Mouse (Mus musculus) CH12.LX (cell line): ENCODE data around the gene Gm10799. TPM values are rescaled to one million over a fixed set of nuclear protein-coding genes. Genes with fewer than 3 reads are reported as not detected.

ENCODE experiments used
- DNase-seq: peaks from one replicate; pipeline ENCODE4 v3.0.0-alpha.2; 2013; ENCODE audit errors: extremely low read depth
- H3K27ac ChIP-seq: 2 replicates; pipeline ENCODE4 v1.5.1; 2012; ENCODE audit warnings: low read depth, mild to moderate bottlenecking, control low read depth, moderate library complexity; ENCODE audit not compliant: insufficient read depth
- H3K27me3 ChIP-seq: replicated peaks from 2 replicates; pipeline ENCODE3; 2012; ENCODE audit warnings: inconsistent platforms
- H3K36me3 ChIP-seq, 2 experiments: replicated peaks in 1 of 2; 2 replicates each; pipeline versions ENCODE3 to v1.6.1; 2012; ENCODE audit warnings: inconsistent platforms in 1 of 2, low read length in 1 of 2, mild to moderate bottlenecking in 1 of 2, mixed read lengths in 1 of 2, moderate library complexity in 1 of 2; ENCODE audit not compliant: control insufficient read depth in 1 of 2, insufficient read depth in 1 of 2
- H3K4me1 ChIP-seq, 2 experiments: 2 replicates each; pipeline ENCODE4 v1.6.1; 2012; ENCODE audit warnings: inconsistent platforms in 1 of 2, moderate library complexity in 1 of 2; ENCODE audit not compliant: insufficient read depth in 2 of 2, control insufficient read depth in 1 of 2
- H3K4me2 ChIP-seq: 2 replicates; pipeline ENCODE4 v1.6.1; 2012; ENCODE audit warnings: low read depth, mild to moderate bottlenecking, control low read depth; ENCODE audit not compliant: poor library complexity, insufficient read depth, severe bottlenecking
- H3K4me3 ChIP-seq, 3 experiments: fragments of 150-350 bp in 1 of 3; sonication (generic) in 1 of 3; replicated peaks in 1 of 3; 2 replicates each; pipeline versions ENCODE3 to v1.5.1; 2011 to 2012; ENCODE audit warnings: low read depth in 2 of 3, low read length in 2 of 3, mild to moderate bottlenecking in 2 of 3, moderate library complexity in 2 of 3, control low read depth in 1 of 3, improper control_type of control experiment in 1 of 3, inconsistent platforms in 1 of 3, mixed read lengths in 1 of 3; ENCODE audit not compliant: poor library complexity in 1 of 3
- H3K79me2 ChIP-seq: replicated peaks from 2 replicates; pipeline ENCODE4 v1.6.1; 2012; ENCODE audit warnings: mild to moderate bottlenecking, moderate library complexity; ENCODE audit not compliant: control insufficient read depth, poor library complexity, insufficient read depth, severe bottlenecking; ENCODE audit errors: extremely low read depth
- H3K9ac ChIP-seq: 2 replicates; pipeline ENCODE4 v1.6.1; 2012; ENCODE audit warnings: low read depth, mild to moderate bottlenecking, control low read depth, moderate library complexity; ENCODE audit not compliant: insufficient read depth
- H3K9me3 ChIP-seq: replicated peaks from 2 replicates; pipeline ENCODE3; 2012; ENCODE audit warnings: low read length, inconsistent platforms, mixed read lengths
- BHLHE40 ChIP-seq: IDR thresholded peaks from 2 replicates; pipeline ENCODE4 v1.6.1; 2011; ENCODE audit warnings: mild to moderate bottlenecking, low read depth, low read length, improper control_type of control experiment
- CHD2 ChIP-seq: IDR thresholded peaks from 2 replicates; pipeline ENCODE4 v1.6.1; 2011; ENCODE audit warnings: low read length, improper control_type of control experiment
- CTCF ChIP-seq, 2 experiments: IDR thresholded peaks in 1 of 2; conservative IDR thresholded peaks in 1 of 2; 2 replicates each; pipeline ENCODE4 v1.5.1; 2011 to 2012; ENCODE audit warnings: low read depth in 2 of 2, low read length in 2 of 2, improper control_type of control experiment in 1 of 2, inconsistent platforms in 1 of 2, mild to moderate bottlenecking in 1 of 2, moderate library complexity in 1 of 2
- GABPA ChIP-seq: IDR thresholded peaks from 2 replicates; pipeline ENCODE4 v1.6.1; 2012; ENCODE audit warnings: low read depth, low read length, improper control_type of control experiment, inconsistent platforms; ENCODE audit not compliant: insufficient replicate concordance
- IRF4 ChIP-seq: IDR thresholded peaks from 2 replicates; pipeline ENCODE4 v1.6.1; 2014; ENCODE audit warnings: low read depth, mild to moderate bottlenecking, inconsistent platforms, low read length, improper control_type of control experiment
- JUND ChIP-seq: conservative IDR thresholded peaks from 2 replicates; pipeline ENCODE4 v1.6.1; 2011; ENCODE audit warnings: low read depth, low read length, improper control_type of control experiment
- MAX ChIP-seq: IDR thresholded peaks from 2 replicates; pipeline ENCODE4 v1.6.1; 2011; ENCODE audit warnings: low read length, improper control_type of control experiment
- MAZ ChIP-seq: IDR thresholded peaks from 2 replicates; pipeline ENCODE4 v1.6.1; 2012; ENCODE audit warnings: low read depth, mild to moderate bottlenecking, inconsistent platforms, low read length, improper control_type of control experiment, moderate library complexity
- MEF2A ChIP-seq: IDR thresholded peaks from 2 replicates; pipeline ENCODE4 v1.6.1; 2014; ENCODE audit warnings: low read depth, mild to moderate bottlenecking, inconsistent platforms, low read length, improper control_type of control experiment, borderline replicate concordance
- MXI1 ChIP-seq: IDR thresholded peaks from 2 replicates; pipeline ENCODE4 v1.6.1; 2011; ENCODE audit warnings: mild to moderate bottlenecking, low read depth, low read length, improper control_type of control experiment
- NELFE ChIP-seq: IDR thresholded peaks from 2 replicates; pipeline ENCODE4 v1.6.1; 2011; ENCODE audit warnings: low read depth, low read length, improper control_type of control experiment
- NRF1 ChIP-seq: IDR thresholded peaks from 2 replicates; pipeline ENCODE4 v1.6.1; 2014; ENCODE audit warnings: low read depth, mild to moderate bottlenecking, inconsistent platforms, low read length, improper control_type of control experiment, moderate library complexity
- PAX5 ChIP-seq: IDR thresholded peaks from 2 replicates; pipeline ENCODE4 v1.6.1; 2012; ENCODE audit warnings: low read length, inconsistent platforms, mixed read lengths
- POLR2A ChIP-seq: IDR thresholded peaks from 2 replicates; pipeline ENCODE4 v1.6.1; 2011; ENCODE audit warnings: low read depth, mild to moderate bottlenecking, improper control_type of control experiment, low read length
- POLR2AphosphoS2 ChIP-seq: IDR thresholded peaks from 2 replicates; pipeline ENCODE4 v1.6.1; 2011; ENCODE audit warnings: low read depth, low read length, improper control_type of control experiment
- SMC3 ChIP-seq: IDR thresholded peaks from 2 replicates; pipeline ENCODE4 v1.6.1; 2011; ENCODE audit warnings: low read depth, low read length, improper control_type of control experiment
- TBP ChIP-seq: conservative IDR thresholded peaks from 2 replicates; pipeline ENCODE4 v1.6.1; 2011; ENCODE audit warnings: low read depth, low read length, improper control_type of control experiment
- TCF12 ChIP-seq: IDR thresholded peaks from 2 replicates; pipeline ENCODE4 v1.6.1; 2014; ENCODE audit warnings: low read depth, mild to moderate bottlenecking, inconsistent platforms, low read length, improper control_type of control experiment
- UBTF ChIP-seq: IDR thresholded peaks from 2 replicates; pipeline ENCODE4 v1.6.1; 2012; ENCODE audit warnings: low read depth, mild to moderate bottlenecking, inconsistent platforms, low read length, improper control_type of control experiment, moderate library complexity
- USF2 ChIP-seq: conservative IDR thresholded peaks from 2 replicates; pipeline ENCODE4 v1.6.1; 2011; ENCODE audit warnings: low read depth, low read length, improper control_type of control experiment
- ZC3H11A ChIP-seq: IDR thresholded peaks from 2 replicates; pipeline ENCODE4 v1.6.1; 2012; ENCODE audit warnings: low read depth, mild to moderate bottlenecking, inconsistent platforms, low read length, improper control_type of control experiment
- ZKSCAN1 ChIP-seq: IDR thresholded peaks from 2 replicates; pipeline ENCODE4 v1.6.1; 2012; ENCODE audit warnings: low read depth, inconsistent platforms, low read length, improper control_type of control experiment, borderline replicate concordance
- ZMIZ1 ChIP-seq: IDR thresholded peaks from 2 replicates; pipeline ENCODE4 v1.6.1; 2012; ENCODE audit warnings: low read depth, mild to moderate bottlenecking, inconsistent platforms, low read length, improper control_type of control experiment
- dilution Hi-C: fragments of 300-500 bp; cut with MboI; formaldehyde crosslinking; loops from 2 replicates; pipeline ENCODE4 v1.14.3; 2020; ENCODE audit warnings: low sequenced_read_pairs; ENCODE audit not compliant: extremely low pct_unique_long_range_greater_than_20kb, extremely low pct_ligation_motif_present
- in situ Hi-C: fragments of 300-500 bp; cut with MboI; formaldehyde crosslinking; loops from 3 replicates; pipeline ENCODE4 v1.14.3; 2019; ENCODE audit warnings: low sequenced_read_pairs, low pct_ligation_motif_present, low pct_unique_long_range_greater_than_20kb, mixed read lengths
- polyA plus RNA-seq: library from polyadenylated mRNA; unstranded; fragments of >175 nt; gene quantifications from 2 replicates; pipeline ENCODE4 v1.2.1, GENCODE M21; 2012; ENCODE audit warnings: low read depth; ENCODE audit not compliant: insufficient read length
- total RNA-seq, 2 experiments: library from RNA; depleted of rRNA; stranded (reverse); fragments of 300-350 nt in 1 of 2; fragments of >200 nt in 1 of 2; gene quantifications; 2 replicates each; pipeline ENCODE4 v1.2.3; 2012 to 2014

Gene Gm10799
- total and polyA plus RNA-seq, 3 experiments: not detected

DNA sequence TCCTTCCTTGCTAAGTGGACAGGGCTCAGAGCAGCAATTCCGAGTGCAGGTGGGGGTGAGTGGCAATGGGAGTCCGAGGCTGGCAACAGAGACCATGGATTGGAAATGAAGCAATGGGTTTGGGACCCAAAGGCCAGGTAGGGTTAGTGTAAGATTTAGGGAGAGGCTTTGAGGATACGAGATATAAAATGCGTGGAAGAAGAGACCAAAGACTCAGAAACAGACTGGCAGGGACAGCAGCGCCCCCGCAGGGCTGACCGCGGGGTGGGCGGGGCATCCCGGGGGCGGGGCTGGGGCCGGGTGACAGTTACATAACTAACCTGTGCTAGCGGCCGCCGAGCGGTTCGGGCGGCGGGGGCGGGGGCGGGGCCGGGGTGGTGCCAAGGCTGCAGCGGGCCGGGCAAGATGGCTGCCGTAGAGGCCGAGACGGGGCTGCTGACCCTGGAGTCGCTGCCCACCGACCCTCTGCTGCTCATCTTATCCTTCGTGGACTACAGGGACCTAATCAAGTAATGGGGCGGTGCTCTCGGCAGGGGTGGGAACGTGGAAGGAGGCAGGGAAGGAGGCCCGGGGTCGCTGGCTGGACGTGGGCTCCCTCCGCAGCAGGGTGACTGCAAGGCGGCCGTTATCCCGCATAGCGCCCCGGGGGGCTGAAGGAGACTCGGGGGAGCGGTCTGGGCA, 40.8 kb downstream of the Gm10799 start, which contains the start of gene Fbxo3 (continued):
- TF ChIP-seq TBP: no peak
- TF ChIP-seq POLR2AphosphoS2: no peak
- peak in 1 of 2 experiments; percentile 40; a peak in 2 of 4 replicates for TF ChIP-seq CTCF (conservative IDR thresholded peaks at IDR 0.05 in 1 of 2, IDR thresholded peaks at IDR 0.05 in 1 of 2; ENCODE audit: low read depth in 2 of 2, low read length in 2 of 2)
- no peak for TF ChIP-seq ZKSCAN1
- TF ChIP-seq POLR2A: peak; percentile 73
- no peak for TF ChIP-seq UBTF
- no peak for TF ChIP-seq GABPA

DNA sequence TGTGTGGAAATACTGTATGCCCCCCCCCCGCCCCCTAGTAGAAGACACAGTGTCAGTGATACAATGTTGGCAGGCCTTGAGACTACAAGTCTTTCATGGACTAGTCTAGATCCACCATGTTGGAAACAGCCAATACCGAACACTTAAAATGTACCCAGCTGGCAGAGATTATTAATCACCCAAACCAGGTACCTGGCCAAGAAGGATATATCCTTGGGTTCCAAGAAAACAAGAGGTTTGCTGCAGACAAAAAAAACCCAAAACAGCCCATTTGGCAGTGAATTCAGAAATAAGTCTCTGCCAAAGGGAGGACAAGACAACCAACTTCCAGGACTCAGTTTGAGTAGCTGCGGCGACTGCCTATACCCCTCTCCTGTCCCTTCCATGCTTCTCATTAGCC, 43.7 kb downstream of the Gm10799 start:
- dilution Hi-C loops: no loop called here
- Histone ChIP-seq H3K27ac (no peak overlapping the region), H3K36me3 (no peaks in the 10 kb centered on the region), H3K4me3 (no peak overlapping the region), H3K4me2 (no peak overlapping the region), H3K27me3 (peaks cover 3% of the 10 kb centered on the region), H3K9me3 (peaks cover 3% of the 10 kb centered on the region), H3K9ac (no peak overlapping the region), H3K4me1 (peaks cover 3 to 20% of the 10 kb centered on the region in 2 experiments; a peak in 2 of 4 replicates), H3K79me2 (peaks cover 11% of the 10 kb centered on the region)
- TF ChIP-seq MAZ (no peak), NELFE (no peak), JUND (no peak), ZC3H11A (no peak), NRF1 (no peak), ZKSCAN1 (no peak), MEF2A (no peak), IRF4 (no peak), ZMIZ1 (no peak), CHD2 (no peak), BHLHE40 (no peak), MAX (no peak), POLR2A (no peak), MXI1 (no peak), USF2 (no peak), SMC3 (no peak), TCF12 (no peak), PAX5 (no peak)
- in situ Hi-C loops: loop anchor here (25.0 kb wide), 1 partner anchor 563 kb away; the partner anchor contains the start of gene Cstf3
- DNase-seq: no peak
